Mouse (Mus musculus): Measurements from ENCODE around the gene Ism1.

Ism1 gene

GRCm38 (mm10) chr2:139804041-139804440 is 126.1 kb downstream of the Ism1 start:
- in situ Hi-C loops (cut with MboI; ENCODE audit: low sequenced_read_pairs) = no loop called here

GRCm38 (mm10) chr2:139807887-139808286 is 129.9 kb downstream of the Ism1 start:
- in situ Hi-C loops (cut with MboI; ENCODE audit: low sequenced_read_pairs) = no loop called here

Data from CH12F3 (cell line).